Mouse (Mus musculus): ENCODE measurements around the gene Ptpn18. TPM values are rescaled to one million over a fixed set of nuclear protein-coding genes. Genes with fewer than 3 reads are reported as not detected.

Ptpn18 gene
- total and polyA plus RNA-seq, 3 experiments = 4.2 to 16.3 (median 4.2) TPM

DNA sequence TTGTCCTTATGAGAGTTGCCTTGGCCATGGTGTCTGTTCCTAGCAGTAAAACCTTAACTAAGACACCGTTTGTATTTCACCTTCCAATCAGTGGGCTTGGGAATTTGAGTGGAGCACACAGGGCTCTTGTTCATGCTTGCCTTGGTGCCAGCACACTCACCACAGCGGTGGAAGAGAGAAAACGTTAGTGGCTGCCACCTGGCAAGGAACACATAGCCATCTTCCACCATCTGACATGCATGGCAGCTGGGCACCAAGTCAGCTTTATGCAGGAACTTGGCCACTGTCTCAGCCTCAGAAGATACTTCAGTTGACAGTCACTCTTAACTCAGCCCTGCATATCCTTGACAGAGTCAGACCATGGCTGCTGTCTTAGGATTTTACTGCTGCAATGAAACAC lies 64.1 kb downstream of the Ptpn18 start:
- Histone ChIP-seq H3K4me1 (ENCODE audit: control insufficient read depth, insufficient read depth, low read length) (no peaks in the 10 kb centered on the region), H3K27ac (no peak overlapping the region), H3K36me3 (ENCODE audit: control insufficient read depth, insufficient read depth, low read length) (no peaks in the 10 kb centered on the region), H3K9ac (ENCODE audit: low read depth, low read length) (no peak overlapping the region), H3K27me3 (ENCODE audit: control insufficient read depth, insufficient read depth, low read length) (no peaks in the 10 kb centered on the region), H3K79me2 (replicated peaks; ENCODE audit: control insufficient read depth, insufficient read depth, low read length) (no peaks in the 10 kb centered on the region), H3K4me3 (no peak overlapping the region)
- no peak for DNase-seq
- whole genome bisulfite sequencing = 77% methylated on average over 3 of the region's 3 CpGs
- intact Hi-C loops (cut with DNase I) = no loop called here
- TF ChIP-seq EP300 (IDR thresholded peaks at IDR 0.05; ENCODE audit: insufficient read depth, low read depth, low read length) (no peak), CTCF (IDR thresholded peaks at IDR 0.05) (no peak), POLR2A (IDR thresholded peaks at IDR 0.05; ENCODE audit: insufficient read depth, low read depth, low read length) (no peak)

Small RNA genes lying within 50 kb of the gene (microRNA-seq; reads per million reads assigned to microRNA genes)
- gene Mir5103 = 0 to 1.1 reads per million in 2 experiments

Other genes with a start within 250 kb of the Ptpn18 start
- 10 to 100 TPM; 15.1 to 15.2 TPM for gene Ccdc115, start 20.1 kb upstream of the Ptpn18 start, total RNA-seq (2021)
- gene Ccdc115, start 20.1 kb upstream of the Ptpn18 start, polyA plus RNA-seq (2012; rRNA removed) = 15.5 and 17.8 TPM in 2 replicates
- gene Imp4, start 19.9 kb upstream of the Ptpn18 start, total RNA-seq (2021) = 10 to 100 TPM; 26.5 to 28.6 TPM
- gene Imp4, start 19.9 kb upstream of the Ptpn18 start, polyA plus RNA-seq (2012; rRNA removed) = 21.1 and 24.2 TPM in 2 replicates
- not detected for gene Prss39, start 38.6 kb downstream of the Ptpn18 start, total RNA-seq (2021)
- 0.21 and 0.38 TPM in 2 replicates for gene Prss39, start 38.6 kb downstream of the Ptpn18 start, polyA plus RNA-seq (2012; rRNA removed)
- not detected for gene Cfc1, start 75.9 kb downstream of the Ptpn18 start, total RNA-seq (2021)
- gene Cfc1, start 75.9 kb downstream of the Ptpn18 start, polyA plus RNA-seq (2012; rRNA removed) = not detected in 2 replicates
- gene Prss40, start 101.2 kb downstream of the Ptpn18 start, total RNA-seq (2021) = not detected
- gene Prss40, start 101.2 kb downstream of the Ptpn18 start, polyA plus RNA-seq (2012; rRNA removed) = not detected in 2 replicates
- not detected for gene Amer3, start 119.9 kb downstream of the Ptpn18 start, total RNA-seq (2021)
- gene Amer3, start 119.9 kb downstream of the Ptpn18 start, polyA plus RNA-seq (2012; rRNA removed) = 0.02 and 0.12 TPM in 2 replicates

Data from heart, adult 2 months (tissue).